Mouse (Mus musculus) midbrain, embryonic 14.5 days (tissue): Measurements from ENCODE around the gene En2. TPM values are rescaled to one million over a fixed set of nuclear protein-coding genes. Genes with fewer than 3 reads are reported as not detected.

ENCODE experiments used
- ATAC-seq: fragments of 200-750 bp; cut with Nextera tagmentation; 2 replicates; pipeline ENCODE4 v1.8.0; 2017; ENCODE audit warnings: moderate number of reproducible peaks, moderate library complexity; ENCODE audit not compliant: low FRiP score, low TSS enrichment
- DNase-seq: peaks from one replicate; pipeline ENCODE4 v3.0.0-alpha.2; 2015
- H3K27ac ChIP-seq: fragments of 300-500 bp; sonication (generic); replicated peaks from 2 replicates; pipeline ENCODE4 v1.5.1; 2014; ENCODE audit warnings: mild to moderate bottlenecking, low read depth, low read length, moderate library complexity
- H3K27me3 ChIP-seq: fragments of 300-500 bp; sonication (generic); 2 replicates; pipeline ENCODE4 v1.6.1; 2014; ENCODE audit warnings: low read length, control low read depth, mixed read lengths; ENCODE audit not compliant: control insufficient read depth, insufficient read depth
- H3K36me3 ChIP-seq: fragments of 300-500 bp; sonication (generic); 2 replicates; pipeline ENCODE4 v1.6.1; 2014; ENCODE audit warnings: low read length, control low read depth; ENCODE audit not compliant: control insufficient read depth, insufficient read depth
- H3K4me1 ChIP-seq: fragments of 300-500 bp; sonication (generic); 2 replicates; pipeline ENCODE4 v1.6.1; 2014; ENCODE audit warnings: mild to moderate bottlenecking, antibody characterized with exemption, low read length, control low read depth; ENCODE audit not compliant: control insufficient read depth, insufficient read depth
- H3K4me2 ChIP-seq: fragments of 300-500 bp; sonication (generic); 2 replicates; pipeline ENCODE4 v1.6.1; 2014; ENCODE audit warnings: mild to moderate bottlenecking, low read length, moderate library complexity
- H3K4me3 ChIP-seq: fragments of 300-500 bp; sonication (generic); replicated peaks from 2 replicates; pipeline ENCODE4 v1.5.1; 2014; ENCODE audit warnings: low read depth, low read length
- H3K9ac ChIP-seq: fragments of 300-500 bp; sonication (generic); replicated peaks from 2 replicates; pipeline ENCODE4 v1.6.1; 2014; ENCODE audit warnings: mild to moderate bottlenecking, low read length, moderate library complexity
- H3K9me3 ChIP-seq: fragments of 300-500 bp; sonication (generic); 2 replicates; pipeline ENCODE4 v1.6.1; 2016; ENCODE audit warnings: low read length, control low read depth, mixed read lengths; ENCODE audit not compliant: control insufficient read depth
- WGBS: fragments of 180-500 bp; shearing (Covaris S2); extraction: QIAGEN DNeasy Blood & Tissue Kit; methylation state at CpG from one replicate; pipeline ENCODE4 v1.1.7; 2014; 5-methylcytosine and 5-hydroxymethylcytosine counted together
- polyA plus RNA-seq: library from polyadenylated mRNA; unstranded; fragments of >200 nt; fragmentation: Nextera tagmentation; extraction: Ambion mirVana; gene quantifications from 2 replicates; pipeline ENCODE4 v1.2.1, GENCODE M21; 2014

The En2 gene
- polyA plus RNA-seq, 1 experiment from 2014 or later, result 3.8 TPM

DNA sequence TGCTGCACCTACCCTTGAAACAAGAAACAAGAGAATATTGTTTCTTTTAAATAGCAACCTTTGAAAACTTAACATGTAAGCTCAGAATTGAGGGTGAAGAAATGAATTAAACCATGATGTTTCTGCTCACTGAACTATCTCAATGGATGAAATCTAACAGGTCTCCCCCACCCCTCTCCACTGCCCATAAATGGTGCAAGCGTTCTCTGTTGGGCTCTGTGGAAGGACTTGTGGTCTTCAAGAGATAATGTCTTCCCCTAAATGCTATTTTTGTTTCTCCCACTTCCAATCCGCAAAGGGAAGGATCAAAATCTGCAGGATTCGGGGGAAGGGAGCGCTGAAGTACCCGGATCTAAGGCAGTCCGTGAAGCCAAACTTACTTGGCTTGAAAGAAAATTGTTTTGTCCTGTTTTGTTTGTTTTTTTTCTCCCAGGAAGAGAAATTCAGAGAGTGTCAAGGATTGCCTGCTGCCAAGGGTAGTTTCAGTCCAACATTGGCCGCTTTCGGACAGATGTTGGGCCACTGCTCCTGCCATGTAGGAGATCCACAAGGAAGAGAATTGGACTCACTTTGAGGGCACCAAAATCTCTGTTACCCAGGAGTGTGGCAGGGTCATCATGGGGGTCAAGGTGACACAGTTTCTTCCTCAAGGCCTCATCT, 6.9 kb downstream of the En2 start:
- Histone ChIP-seq H3K4me2 (peak overlapping the region; percentile 79), H3K4me1 (peaks cover 26% of the 10 kb centered on the region), H3K9ac (peak overlapping the region; percentile 48; the same call in 1 of the 2 replicates), H3K9me3 (no peaks in the 10 kb centered on the region), H3K27me3 (peaks cover 42% of the 10 kb centered on the region), H3K36me3 (peaks cover 21% of the 10 kb centered on the region), H3K27ac (peak overlapping the region; percentile 93; the same call in 1 of the 2 replicates), H3K4me3 (peak overlapping the region; percentile 20)
- ATAC-seq, result no peak
- DNase-seq, result no peak
- 28% methylated on average over 8 of the region's 8 CpGs for WGBS

DNA sequence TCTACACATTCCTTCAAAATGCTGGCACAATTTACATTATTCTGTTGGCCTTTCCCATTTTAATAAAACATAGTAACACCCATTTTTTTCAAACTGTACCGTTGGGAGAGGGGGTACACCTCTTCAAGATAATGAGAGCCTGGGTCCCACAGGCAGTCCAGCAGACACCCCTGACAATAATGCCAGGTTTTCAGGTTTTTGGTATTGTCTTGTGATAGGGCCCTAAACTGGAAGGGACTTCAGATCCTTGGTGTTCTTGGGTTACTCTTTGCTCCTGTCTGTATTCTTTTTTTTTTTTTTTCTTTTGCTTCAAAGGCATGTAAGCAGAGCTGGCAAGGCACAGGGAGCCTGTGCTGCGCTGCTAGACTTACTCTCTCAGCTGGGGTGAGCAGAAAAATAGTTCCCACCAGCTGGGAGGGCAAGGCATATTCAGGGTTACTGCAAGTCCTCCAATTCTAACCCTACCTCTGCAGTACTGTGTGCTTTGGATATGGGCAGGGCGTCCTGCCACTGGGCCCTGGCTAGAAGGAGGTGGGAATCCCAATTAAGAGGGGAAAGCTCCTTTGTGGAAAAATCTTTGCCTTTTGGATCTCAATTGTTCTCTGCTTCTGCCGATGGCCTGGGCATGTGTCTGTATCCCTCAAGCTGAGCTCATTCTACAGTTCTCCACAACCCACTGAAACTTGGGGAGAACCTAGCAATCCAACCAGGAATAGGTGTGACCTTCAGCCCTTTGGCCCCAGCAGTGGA, 7.6 kb downstream of the En2 start:
- peaks cover 42% of the 10 kb centered on the region for H3K27me3 ChIP-seq
- peak overlapping the region; percentile 79 for H3K4me2 ChIP-seq
- ATAC-seq (no peak), DNase-seq (no peak)
- peak overlapping the region; percentile 93 for H3K27ac ChIP-seq
- H3K4me1 ChIP-seq, result peaks cover 27% of the 10 kb centered on the region
- H3K4me3 ChIP-seq, result peak overlapping the region; percentile 20; the same call in 1 of the 2 replicates
- H3K9me3 ChIP-seq, result no peaks in the 10 kb centered on the region
- 9% methylated on average over 4 of the region's 4 CpGs for WGBS
- peaks cover 21% of the 10 kb centered on the region for H3K36me3 ChIP-seq
- peak overlapping the region; percentile 48 for H3K9ac ChIP-seq

- peaks cover 46% of the 10 kb centered on the region for H3K27me3 ChIP-seq
- H3K36me3 ChIP-seq, result peaks cover 21% of the 10 kb centered on the region
- H3K9me3 ChIP-seq, result no peaks in the 10 kb centered on the region
- H3K27ac ChIP-seq, result peak overlapping the region; percentile 93
- ATAC-seq, result no peak
- peak overlapping the region; percentile 48 for H3K9ac ChIP-seq
- peak overlapping the region; percentile 13; the same call in 1 of the 2 replicates for H3K4me3 ChIP-seq
- no peak for DNase-seq
- peak overlapping the region; percentile 79 for H3K4me2 ChIP-seq
- 10% methylated on average over 1 of the region's 1 CpGs for WGBS
- H3K4me1 ChIP-seq, result peaks cover 31% of the 10 kb centered on the region
These were observed 8.2 kb downstream of the En2 start for GRCm38 (mm10) chr5:28173674-28174073.

- Histone ChIP-seq H3K36me3 (peaks cover 21% of the 10 kb centered on the region), H3K9ac (peak overlapping the region; percentile 48), H3K27me3 (peaks cover 46% of the 10 kb centered on the region), H3K27ac (peak overlapping the region; percentile 93), H3K4me1 (peaks cover 35% of the 10 kb centered on the region), H3K9me3 (no peaks in the 10 kb centered on the region), H3K4me2 (peak overlapping the region; percentile 79), H3K4me3 (peak overlapping the region; percentile 13; the same call in 1 of the 2 replicates)
- WGBS, result 3% methylated on average over 9 of the region's 9 CpGs
- no peak; the same call in 1 of the 2 replicates for ATAC-seq
- DNase-seq, result peak; percentile 60
These were observed 8.6 kb downstream of the En2 start for GRCm38 (mm10) chr5:28174086-28174485.

- Histone ChIP-seq H3K9ac (peak overlapping the region; percentile 64), H3K9me3 (no peaks in the 10 kb centered on the region), H3K27ac (peak overlapping the region; percentile 93), H3K4me1 (peaks cover 41% of the 10 kb centered on the region), H3K36me3 (peaks cover 20% of the 10 kb centered on the region), H3K27me3 (peaks cover 44% of the 10 kb centered on the region), H3K4me2 (peak overlapping the region; percentile 79), H3K4me3 (peak overlapping the region; percentile 21)
- WGBS, result 3% methylated on average over 24 of the region's 24 CpGs
- ATAC-seq, result peak; percentile 24
- DNase-seq, result peak; percentile 76
These were observed 9.5 kb downstream of the En2 start for GRCm38 (mm10) chr5:28174876-28175569.

DNA sequence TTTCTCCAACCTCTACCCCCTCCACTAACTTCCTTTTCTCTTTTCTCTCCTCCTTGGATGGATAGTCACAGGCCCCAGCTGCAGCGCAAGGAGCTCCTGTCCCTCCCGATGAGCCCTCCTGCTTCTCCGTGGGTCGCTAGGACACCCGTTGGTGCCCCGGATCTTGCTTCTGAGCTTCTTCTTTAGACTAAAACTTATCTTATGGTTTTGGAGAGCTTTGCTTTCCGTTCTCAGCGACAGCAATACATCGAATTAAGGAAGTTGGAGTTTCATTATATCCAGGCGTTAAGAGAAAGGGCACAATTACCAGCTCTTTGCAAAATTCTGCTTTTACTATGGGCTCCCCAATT, 10.1 kb downstream of the En2 start:
- H3K27me3 ChIP-seq, result peaks cover 44% of the 10 kb centered on the region
- peak overlapping the region; percentile 64 for H3K9ac ChIP-seq
- no peaks in the 10 kb centered on the region for H3K9me3 ChIP-seq
- peak overlapping the region; percentile 93 for H3K27ac ChIP-seq
- ATAC-seq (no peak), DNase-seq (no peak)
- peaks cover 17% of the 10 kb centered on the region for H3K36me3 ChIP-seq
- H3K4me2 ChIP-seq, result peak overlapping the region; percentile 79
- WGBS, result 7% methylated on average over 10 of the region's 10 CpGs
- peaks cover 46% of the 10 kb centered on the region for H3K4me1 ChIP-seq
- peak overlapping the region; percentile 21 for H3K4me3 ChIP-seq

GRCm38 (mm10) chr5:28176023-28176422, 10.5 kb downstream of the En2 start:
- peak overlapping the region; percentile 93 for H3K27ac ChIP-seq

GRCm38 (mm10) chr5:28176585-28176984, 11.1 kb downstream of the En2 start:
- H3K9ac ChIP-seq, result no peak overlapping the region
- peaks cover 46% of the 10 kb centered on the region for H3K4me1 ChIP-seq
- H3K27ac ChIP-seq, result peak overlapping the region; percentile 93
- peaks cover 10% of the 10 kb centered on the region; the same call in 1 of the 2 replicates for H3K36me3 ChIP-seq
- H3K9me3 ChIP-seq, result no peaks in the 10 kb centered on the region
- peaks cover 40% of the 10 kb centered on the region for H3K27me3 ChIP-seq
- DNase-seq (peak; percentile 69), ATAC-seq (peak; percentile 11; the same call in 1 of the 2 replicates)
- H3K4me3 ChIP-seq, result no peak overlapping the region
- WGBS, result 7% methylated on average over 2 of the region's 2 CpGs
- no peak overlapping the region for H3K4me2 ChIP-seq

More at GRCm38 (mm10) chr5:28176023-28176422, 10.5 kb downstream of the En2 start:
- H3K4me3 ChIP-seq, result no peak overlapping the region
- H3K9ac ChIP-seq, result peak overlapping the region; percentile 64; the same call in 1 of the 2 replicates
- 9% methylated on average over 4 of the region's 4 CpGs for WGBS
- H3K9me3 ChIP-seq, result no peaks in the 10 kb centered on the region
- ATAC-seq (no peak), DNase-seq (no peak)
- peaks cover 39% of the 10 kb centered on the region for H3K27me3 ChIP-seq
- H3K36me3 ChIP-seq, result peaks cover 12% of the 10 kb centered on the region
- H3K4me1 ChIP-seq, result peaks cover 46% of the 10 kb centered on the region
- H3K4me2 ChIP-seq, result peak overlapping the region; percentile 79
